22 mouse cellular contexts compared by ENCODE assay signal in genomic region chr2:124816814-124817213, GRCm38 (mm10).
DNase-seq lines count a peak whose midpoint lies in the region; ATAC-seq and TF ChIP-seq lines count a peak whose summit lies in the region.
"Had no signal": no experiment of that assay in that cellular context is flagged by ENCODE, and none has a peak within 500 bp of the region (broad histone marks: within the 10 kb centered on the region; RNA-seq: fewer than 3 reads in every experiment).

No protein-coding gene starts in this region.

- ATAC-seq in midbrain, postnatal 0 days (ENCODE audit: low FRiP score) = no peak
- no peak for ATAC-seq in midbrain, embryonic 11.5 days (ENCODE audit: low FRiP score)
- ATAC-seq in neural tube, embryonic 14.5 days (ENCODE audit: low read depth) = peak; percentile 52; the same call in 1 of the 2 replicates
- peak; percentile 56; the same call in 1 of the 2 replicates for ATAC-seq in neural tube, embryonic 15.5 days (ENCODE audit: low FRiP score)
- ATAC-seq: forebrain, embryonic 14.5 days; forebrain, embryonic 16.5 days had no signal

- no peak for TF ChIP-seq CTCF in midbrain, postnatal 0 days (IDR thresholded peaks at IDR 0.05)

- no peak overlapping the region for H3K4me3 ChIP-seq in midbrain, postnatal 0 days (ENCODE audit: low read depth, low read length)
- no peak overlapping the region for H3K4me3 ChIP-seq in midbrain, embryonic 11.5 days (ENCODE audit: low read depth, low read length)
- no peak overlapping the region for H3K4me3 ChIP-seq in neural tube, embryonic 14.5 days (ENCODE audit: low read depth, low read length)
- H3K4me3 ChIP-seq in neural tube, embryonic 15.5 days (replicated peaks) = no peak overlapping the region
- H3K4me3 ChIP-seq: embryonic facial prominence, embryonic 13.5 days; embryonic facial prominence, embryonic 15.5 days; erythroblast, embryonic 14.5 days; forebrain, embryonic 10.5 days; forebrain, embryonic 12.5 days had no signal

- H3K9me3 ChIP-seq in midbrain, postnatal 0 days (ENCODE audit: low read length) = no peaks in the 10 kb centered on the region
- no peaks in the 10 kb centered on the region for H3K9me3 ChIP-seq in midbrain, embryonic 11.5 days (ENCODE audit: control insufficient read depth, low read length)
- H3K9me3 ChIP-seq in neural tube, embryonic 14.5 days (ENCODE audit: control insufficient read depth, low read length) = no peaks in the 10 kb centered on the region
- no peaks in the 10 kb centered on the region for H3K9me3 ChIP-seq in neural tube, embryonic 15.5 days (replicated peaks)
- H3K9me3 ChIP-seq: embryonic facial prominence, embryonic 13.5 days; embryonic facial prominence, embryonic 15.5 days; forebrain, embryonic 10.5 days; forebrain, embryonic 12.5 days had no signal

- no peaks in the 10 kb centered on the region for H3K36me3 ChIP-seq in midbrain, postnatal 0 days (ENCODE audit: insufficient read depth, low read length)
- no peaks in the 10 kb centered on the region for H3K36me3 ChIP-seq in midbrain, embryonic 11.5 days (ENCODE audit: control insufficient read depth, insufficient read depth, low read length)
- no peaks in the 10 kb centered on the region for H3K36me3 ChIP-seq in neural tube, embryonic 14.5 days (ENCODE audit: control insufficient read depth, insufficient read depth, low read length)
- H3K36me3 ChIP-seq in neural tube, embryonic 15.5 days = no peaks in the 10 kb centered on the region
- H3K36me3 ChIP-seq: embryonic facial prominence, embryonic 13.5 days; embryonic facial prominence, embryonic 15.5 days; forebrain, embryonic 10.5 days; forebrain, embryonic 12.5 days had no signal

- peak; percentile 1 for DNase-seq in midbrain, postnatal 0 days (ENCODE audit: low spot score)
- no peak for DNase-seq in midbrain, embryonic 11.5 days (ENCODE audit: low spot score, missing footprints)
- no peak for DNase-seq in thymus, postnatal 25 days
- DNase-seq: adrenal gland, adult 2 months; adrenal gland, postnatal 10 days; adrenal gland, postnatal 25 days; cerebellum, adult 11 months; cerebellum, adult 18-20 months; cerebellum, adult 8-10 months; cerebellum, adult 9-11 months; cerebellum, postnatal 14 days; cerebellum, postnatal 36 days; embryo, embryonic 11 days had no signal

- no peaks in the 10 kb centered on the region for H3K4me1 ChIP-seq in midbrain, postnatal 0 days (ENCODE audit: insufficient read depth, low read length)
- H3K4me1 ChIP-seq in midbrain, embryonic 11.5 days (ENCODE audit: control insufficient read depth, insufficient read depth, low read length) = no peaks in the 10 kb centered on the region
- no peaks in the 10 kb centered on the region for H3K4me1 ChIP-seq in neural tube, embryonic 14.5 days (ENCODE audit: control insufficient read depth, insufficient read depth, low read length)
- peaks cover 13% of the 10 kb centered on the region for H3K4me1 ChIP-seq in neural tube, embryonic 15.5 days
- H3K4me1 ChIP-seq: embryonic facial prominence, embryonic 15.5 days; forebrain, embryonic 10.5 days; forebrain, embryonic 12.5 days had no signal

- no peak overlapping the region for H3K9ac ChIP-seq in midbrain, postnatal 0 days (replicated peaks; ENCODE audit: low read length, poor library complexity, severe bottlenecking)
- H3K9ac ChIP-seq in midbrain, embryonic 11.5 days (ENCODE audit: low read length) = no peak overlapping the region
- no peak overlapping the region for H3K9ac ChIP-seq in neural tube, embryonic 14.5 days (replicated peaks; ENCODE audit: low read depth, low read length)
- H3K9ac ChIP-seq in neural tube, embryonic 15.5 days (replicated peaks) = no peak overlapping the region
- H3K9ac ChIP-seq: embryonic facial prominence, embryonic 13.5 days; embryonic facial prominence, embryonic 15.5 days; forebrain, embryonic 12.5 days had no signal

- 92% methylated on average over 2 of the region's 2 CpGs for WGBS in midbrain, postnatal 0 days
- 94% methylated on average over 2 of the region's 2 CpGs for WGBS in midbrain, embryonic 11.5 days
- WGBS in neural tube, embryonic 14.5 days = 69% methylated on average over 2 of the region's 2 CpGs
- WGBS in neural tube, embryonic 15.5 days = 40% methylated on average over 2 of the region's 2 CpGs

- no peaks in the 10 kb centered on the region for H3K27me3 ChIP-seq in midbrain, postnatal 0 days (ENCODE audit: insufficient read depth, low read length)
- H3K27me3 ChIP-seq in midbrain, embryonic 11.5 days (ENCODE audit: control insufficient read depth, insufficient read depth, low read length) = no peaks in the 10 kb centered on the region
- H3K27me3 ChIP-seq in neural tube, embryonic 14.5 days (ENCODE audit: control insufficient read depth, insufficient read depth, low read length) = no peaks in the 10 kb centered on the region
- no peaks in the 10 kb centered on the region for H3K27me3 ChIP-seq in neural tube, embryonic 15.5 days (replicated peaks)
- H3K27me3 ChIP-seq: embryonic facial prominence, embryonic 13.5 days; embryonic facial prominence, embryonic 15.5 days; forebrain, embryonic 12.5 days had no signal

- no peak overlapping the region for H3K4me2 ChIP-seq in midbrain, postnatal 0 days (ENCODE audit: low read depth, low read length, poor library complexity, severe bottlenecking)
- no peak overlapping the region for H3K4me2 ChIP-seq in midbrain, embryonic 11.5 days
- no peak overlapping the region for H3K4me2 ChIP-seq in neural tube, embryonic 14.5 days (ENCODE audit: low read depth, low read length)
- 0 out of 2 replicates have a peak overlapping the region, but pooled peaks have one; percentile 13 for H3K4me2 ChIP-seq in neural tube, embryonic 15.5 days
- H3K4me2 ChIP-seq: embryonic facial prominence, embryonic 13.5 days; embryonic facial prominence, embryonic 15.5 days; forebrain, embryonic 12.5 days had no signal

- no peak overlapping the region for H3K27ac ChIP-seq in midbrain, postnatal 0 days (ENCODE audit: low read depth, low read length)
- H3K27ac ChIP-seq in midbrain, embryonic 11.5 days (ENCODE audit: low read depth, low read length) = no peak overlapping the region
- no peak overlapping the region for H3K27ac ChIP-seq in neural tube, embryonic 14.5 days (ENCODE audit: low read depth, low read length)
- H3K27ac ChIP-seq in neural tube, embryonic 15.5 days (replicated peaks) = 0 out of 2 replicates have a peak overlapping the region, but pooled peaks have one; percentile 41
- H3K27ac ChIP-seq: embryonic facial prominence, embryonic 13.5 days; embryonic facial prominence, embryonic 15.5 days; forebrain, embryonic 10.5 days; forebrain, embryonic 12.5 days had no signal

Comparison
In these comparisons a context has a peak if more than half of its experiments do, and no peak if none do; other contexts are left out.
1. ATAC-seq: peak in neural tube, embryonic 14.5 days (single experiment) and neural tube, embryonic 15.5 days (single experiment); none in midbrain, postnatal 0 days (single experiment) and midbrain, embryonic 11.5 days (single experiment).